Mouse (Mus musculus) urinary bladder, adult 2 months (tissue): Measurements from ENCODE around the gene Aunip. TPM values are rescaled to one million over a fixed set of nuclear protein-coding genes. Genes with fewer than 3 reads are reported as not detected.

Source experiments
- DNase-seq: peaks from one replicate; pipeline ENCODE4 v3.0.0; 2022; ENCODE audit warnings: low spot score
- polyA plus RNA-seq: library from polyadenylated mRNA; depleted of rRNA; stranded (reverse); fragments of >200 nt; gene quantifications from 2 replicates; pipeline ENCODE4 v1.2.3, GENCODE M21; 2012; rRNA removed

The Aunip gene
- polyA plus RNA-seq, 1 experiment = 0.72 TPM

DNA sequence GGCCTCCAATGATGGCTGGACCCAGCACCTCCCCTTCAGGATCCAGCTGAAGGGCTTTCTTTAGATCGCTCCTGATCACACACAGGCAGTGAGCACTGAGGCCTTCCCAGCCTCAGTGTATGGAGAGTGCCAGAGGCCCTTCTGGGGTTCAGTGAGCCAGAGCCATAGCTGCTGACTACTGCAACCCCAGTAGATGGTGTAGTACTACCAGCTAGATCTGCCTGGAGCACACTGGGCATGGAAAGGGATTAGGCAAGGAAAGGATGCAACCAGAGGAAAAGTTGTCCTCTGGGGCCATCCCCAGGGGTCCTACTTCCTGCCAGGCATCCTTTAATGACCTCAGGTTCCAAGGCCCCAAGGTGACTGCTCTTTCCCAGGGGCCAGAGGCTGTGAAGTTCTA lies 42.8 kb downstream of the Aunip start:
- DNase-seq = no peak

DNA sequence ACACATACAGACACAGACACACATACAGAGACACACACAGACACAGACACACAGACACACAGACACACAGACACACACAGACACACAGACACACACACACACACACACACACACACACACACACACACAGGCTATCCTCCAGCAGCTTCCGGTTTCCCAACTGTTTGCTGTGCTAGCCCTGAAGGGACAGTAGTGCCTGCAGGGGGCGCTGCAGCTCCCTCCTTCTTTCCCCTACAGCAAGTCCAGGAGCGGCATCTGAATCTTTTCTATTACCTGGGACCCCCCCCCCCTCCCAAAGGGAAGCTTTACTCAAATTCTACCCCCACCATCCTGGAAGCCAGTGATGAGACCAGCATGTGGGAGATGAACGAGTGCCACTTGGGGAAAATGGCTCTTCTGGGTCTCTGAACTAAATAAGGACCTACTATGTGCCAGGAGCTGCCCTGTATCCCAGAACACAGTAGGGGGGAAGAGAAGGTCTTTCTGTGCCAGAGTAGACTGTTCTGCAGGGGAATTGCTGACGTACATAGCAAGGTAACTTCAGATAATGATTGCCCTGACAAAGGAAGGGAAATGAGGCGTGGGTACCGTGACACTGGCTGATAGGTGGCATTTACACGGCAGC lies 45.3 kb downstream of the Aunip start:
- no peak for DNase-seq

DNA sequence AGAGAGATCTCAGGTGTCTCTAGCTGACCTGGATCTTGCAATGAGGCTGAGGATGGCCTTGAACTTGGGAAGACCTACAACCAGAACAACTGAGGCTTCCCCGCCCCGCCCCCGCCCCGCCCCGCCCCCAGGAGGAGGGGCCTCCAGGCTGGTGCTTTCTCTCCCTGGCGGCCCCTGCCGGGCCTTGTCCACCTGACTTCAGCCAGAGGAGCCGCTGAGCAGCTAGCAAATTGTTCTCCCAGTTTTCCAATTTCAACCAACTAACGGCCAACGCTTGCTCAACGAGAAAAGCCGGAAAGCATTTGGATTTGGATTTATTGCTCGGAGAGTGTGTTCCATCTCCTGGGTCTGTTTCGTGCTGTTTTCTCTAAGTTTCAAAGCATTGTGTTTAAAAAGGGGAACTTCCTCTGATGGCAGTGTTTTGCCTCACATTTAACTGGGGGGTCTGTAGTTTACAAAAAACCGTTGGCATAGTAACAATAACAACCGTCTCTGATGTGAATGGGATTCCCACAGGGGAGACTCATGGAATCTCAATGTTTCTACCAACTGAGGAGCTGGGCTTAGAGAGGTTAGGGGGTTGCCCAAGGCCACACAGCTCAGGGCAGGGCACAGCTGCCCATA lies 46.9 kb downstream of the Aunip start:
- no peak for DNase-seq

DNA sequence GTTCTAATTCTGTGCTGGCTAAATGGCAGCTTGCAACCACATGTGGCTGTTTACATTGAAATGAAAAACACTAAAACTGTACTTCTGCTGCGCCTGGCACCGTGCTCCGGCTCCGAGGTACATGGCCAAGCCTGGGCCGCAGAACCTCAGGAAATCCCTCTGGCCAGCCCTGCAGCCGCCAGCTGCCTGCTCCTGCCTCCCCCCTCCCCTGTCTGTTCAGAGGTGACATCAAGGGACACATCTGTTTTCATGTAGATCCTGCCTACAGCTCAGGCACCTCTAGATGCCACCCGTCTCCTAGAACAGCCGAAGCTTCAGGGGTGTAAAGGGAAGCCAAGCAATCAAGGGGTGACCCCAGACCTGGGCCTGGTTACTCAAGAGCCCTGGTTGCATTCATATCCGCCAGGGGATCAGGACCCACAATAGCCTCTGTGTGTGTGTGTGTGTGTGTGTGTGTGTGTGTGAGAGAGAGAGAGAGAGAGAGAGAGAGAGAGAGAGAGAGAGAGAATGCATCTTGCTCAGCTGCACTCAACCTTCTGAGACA lies 47.8 kb downstream of the Aunip start:
- DNase-seq = no peak

DNA sequence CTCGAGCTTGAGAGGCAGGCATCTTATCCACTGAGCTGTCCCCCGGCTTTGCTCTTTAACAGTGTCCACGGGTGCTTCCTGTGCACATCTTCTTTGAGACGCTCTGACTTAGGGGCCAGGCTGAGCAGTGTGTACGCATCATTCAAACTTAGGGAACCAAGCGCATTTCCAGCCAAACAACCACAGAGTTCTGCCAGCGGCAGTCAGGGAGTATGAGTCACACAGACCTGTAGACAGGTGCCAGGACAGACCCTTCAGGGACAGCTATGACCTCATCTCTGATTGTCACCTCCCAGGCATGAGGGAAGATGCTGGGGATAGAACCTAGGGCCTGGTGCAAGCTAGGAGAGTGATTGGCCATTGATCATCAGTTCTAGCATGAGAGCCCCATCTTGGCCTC lies 48.4 kb downstream of the Aunip start:
- no peak for DNase-seq

DNA sequence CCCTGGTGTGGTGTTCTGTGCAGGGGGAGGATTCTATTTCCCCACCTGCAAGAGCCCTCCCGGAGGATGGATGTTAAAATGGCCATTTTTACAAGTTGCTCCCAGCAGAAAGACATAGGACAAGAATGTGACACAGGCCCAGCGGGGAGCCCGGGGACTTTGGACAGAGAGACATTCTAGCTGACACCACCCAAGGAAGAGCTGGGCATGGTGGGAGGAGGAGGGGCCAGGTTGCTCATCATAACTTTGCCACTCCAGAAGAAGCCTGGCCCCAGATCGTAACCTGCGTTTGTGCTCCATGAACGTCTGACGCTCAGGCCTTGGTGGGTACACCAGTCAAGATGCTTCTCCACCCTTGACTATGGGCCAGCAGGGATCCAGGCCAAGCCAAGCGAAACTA lies 49.9 kb downstream of the Aunip start:
- no peak for DNase-seq

DNA sequence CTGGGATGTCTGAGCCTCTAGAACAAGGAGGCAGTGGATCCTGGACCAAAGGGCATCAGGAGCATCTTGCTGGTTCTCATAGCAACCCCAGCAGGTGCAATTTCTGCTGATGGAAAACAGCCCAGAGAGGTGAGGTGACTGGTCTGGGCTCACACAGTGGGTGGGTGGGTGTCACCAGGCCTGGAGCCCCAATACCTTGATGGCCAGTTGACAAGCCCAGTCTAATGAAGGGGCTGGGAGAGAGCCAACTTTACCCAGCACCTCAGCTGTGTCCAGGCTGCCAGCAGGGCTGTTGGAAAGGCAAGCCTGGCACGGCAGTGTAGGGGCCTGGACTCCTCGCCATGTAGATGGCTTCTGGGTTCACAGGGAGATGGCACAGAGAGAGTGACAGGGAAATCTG lies 51.2 kb downstream of the Aunip start:
- no peak for DNase-seq

DNA sequence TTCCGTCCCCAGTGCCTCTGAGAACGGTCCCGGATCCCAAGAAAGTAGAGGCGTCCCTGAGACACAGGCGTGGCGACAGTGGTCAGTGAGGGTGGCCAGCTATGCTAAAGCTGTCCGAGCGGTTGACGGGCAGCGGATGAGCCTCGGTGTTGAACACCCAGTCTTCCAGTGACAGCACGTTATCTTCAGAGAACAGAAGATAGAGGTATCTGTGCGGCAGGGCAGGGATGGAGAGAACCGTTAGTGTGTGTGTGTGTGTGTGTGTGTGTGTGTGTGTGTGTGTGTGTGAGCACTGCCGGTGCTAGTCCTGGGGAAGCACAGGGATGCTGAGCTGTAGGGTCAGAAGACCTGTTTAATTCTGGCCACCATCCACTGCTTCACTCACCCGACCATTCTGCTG lies 52.8 kb downstream of the Aunip start:
- DNase-seq = no peak

DNA sequence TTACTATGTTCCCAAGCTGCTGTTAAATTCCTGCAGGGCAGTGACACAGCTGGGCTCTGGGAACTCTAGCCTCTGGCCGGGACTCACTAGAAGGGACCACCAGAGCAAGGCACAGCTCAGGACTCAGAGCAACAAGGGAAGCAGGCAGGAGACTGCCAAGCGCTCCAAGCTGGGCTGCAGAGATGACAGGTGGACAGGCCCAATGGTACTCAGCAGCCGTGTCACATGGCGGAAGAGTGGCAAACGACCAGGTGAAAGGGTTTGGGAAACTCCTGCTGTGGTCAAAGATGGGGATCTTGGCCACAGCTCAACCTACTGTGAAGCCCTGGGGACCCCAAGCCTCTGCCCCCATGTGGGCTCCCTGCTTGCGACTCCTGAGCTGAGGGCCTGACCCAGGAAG lies 53.3 kb downstream of the Aunip start:
- DNase-seq = no peak

DNA sequence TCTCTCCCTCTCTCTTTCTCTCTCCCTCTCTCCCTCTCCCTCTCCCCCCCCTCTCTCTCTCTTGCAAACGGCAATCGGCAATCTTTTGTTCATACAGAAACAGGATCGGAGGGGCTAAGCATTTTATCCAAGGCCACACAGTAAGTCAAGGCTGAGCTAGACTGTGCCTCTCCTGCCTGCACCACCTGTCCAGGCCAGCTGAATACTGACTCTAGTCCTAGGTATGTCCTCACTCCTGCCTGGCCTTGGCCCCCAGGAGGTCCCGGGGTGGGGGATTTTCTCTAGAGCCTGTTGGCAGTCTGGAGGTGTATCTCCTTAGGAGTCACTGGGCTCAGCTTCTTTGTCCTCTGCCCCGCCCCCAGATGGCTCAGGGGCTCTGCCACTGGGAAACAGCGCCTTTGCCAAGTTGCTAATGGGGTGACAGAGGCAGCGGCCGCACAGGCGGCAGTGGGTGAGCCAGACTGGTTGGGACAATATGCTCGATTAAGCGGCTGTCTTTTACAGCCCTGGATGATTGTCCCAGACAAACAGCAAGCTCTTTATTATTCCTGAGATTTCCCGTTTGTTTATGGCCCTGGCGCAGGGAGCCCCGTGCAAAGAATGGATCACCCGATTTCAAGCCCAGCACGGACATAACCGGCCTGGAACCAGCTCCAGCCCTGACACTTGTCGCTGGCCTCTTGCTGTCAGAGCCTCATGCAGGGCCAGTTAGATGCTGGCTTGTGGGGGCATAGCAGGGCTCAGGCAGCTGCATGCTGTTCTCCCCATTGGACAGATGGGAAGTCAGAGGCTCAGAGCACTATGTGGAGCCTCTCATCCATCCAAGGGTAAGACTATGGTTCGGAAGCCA lies 56.8 kb downstream of the Aunip start:
- DNase-seq = no peak

DNA sequence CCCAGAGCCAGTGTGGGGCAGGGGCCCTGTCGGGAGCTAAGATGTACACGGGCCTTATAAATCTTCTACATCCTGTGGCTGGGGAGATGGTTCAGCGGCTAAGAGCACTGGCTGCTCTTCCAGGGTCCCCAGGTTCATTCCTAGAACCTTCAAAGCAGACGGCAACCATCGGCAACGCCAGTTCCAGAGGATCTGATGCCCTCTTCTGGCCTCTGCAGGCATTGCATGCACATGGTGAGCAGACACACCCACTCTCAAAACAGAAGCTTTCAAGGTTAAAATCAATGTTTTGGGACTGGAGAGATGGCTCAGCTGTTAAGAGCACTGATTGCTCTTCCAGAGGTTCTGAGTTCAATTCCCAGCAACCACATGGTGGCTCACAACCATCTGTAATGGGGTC lies 58.4 kb downstream of the Aunip start:
- DNase-seq = no peak

DNA sequence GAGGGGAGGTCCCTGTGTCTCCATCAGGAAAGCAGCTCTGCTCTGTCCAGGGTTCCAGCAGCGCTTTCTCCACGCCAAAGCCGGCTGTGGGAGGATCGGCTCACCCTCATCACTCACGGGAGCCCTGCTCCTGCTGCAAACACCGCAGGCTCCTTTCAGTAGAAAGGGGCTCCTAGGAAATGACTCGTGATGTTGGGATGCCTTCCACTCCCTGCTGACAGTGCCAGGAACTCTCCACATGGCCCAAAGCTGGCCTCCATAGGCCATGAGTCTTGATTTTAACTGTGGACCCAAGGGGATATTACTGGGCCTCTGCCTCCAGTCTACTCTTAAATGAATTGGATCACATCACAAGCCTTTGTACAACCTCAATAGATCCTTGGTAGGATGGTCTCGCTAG lies 59.0 kb downstream of the Aunip start:
- DNase-seq = no peak

DNA sequence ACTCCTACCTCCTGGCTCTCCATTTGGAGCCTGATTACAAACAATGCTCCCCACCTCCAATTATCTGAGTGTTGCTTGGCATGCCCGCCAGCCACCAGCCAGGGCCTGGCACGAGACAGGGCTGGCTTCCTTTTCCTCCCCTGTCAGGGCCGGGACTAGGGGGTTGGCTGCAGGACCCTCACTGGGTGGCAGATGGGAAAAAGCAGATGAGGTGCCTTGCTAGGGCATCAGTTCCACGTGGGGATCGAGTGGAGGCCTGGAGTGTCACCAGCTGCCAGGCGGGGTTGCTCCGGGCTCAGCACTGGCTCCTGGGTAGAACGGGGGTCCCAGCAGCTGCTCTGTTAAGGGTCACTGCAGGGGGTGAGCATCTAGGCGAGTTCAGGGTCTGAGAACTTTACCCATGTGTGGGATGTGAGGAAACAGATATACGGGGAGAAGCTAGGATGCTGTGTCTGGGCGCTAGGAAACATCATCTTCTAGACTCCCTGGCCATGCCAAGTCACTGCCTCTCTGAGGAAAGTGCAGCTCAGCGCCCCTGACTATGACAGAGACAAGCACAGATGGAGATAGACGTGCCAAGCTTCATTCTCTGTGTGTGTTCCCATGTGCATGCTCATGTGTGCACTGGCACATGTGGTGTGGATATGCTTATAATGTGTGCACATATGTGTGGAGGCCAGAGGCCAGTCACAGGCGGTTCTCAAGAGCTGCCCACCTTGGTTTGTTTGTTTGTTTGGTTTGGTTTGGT lies 60.1 kb downstream of the Aunip start:
- DNase-seq = no peak

DNA sequence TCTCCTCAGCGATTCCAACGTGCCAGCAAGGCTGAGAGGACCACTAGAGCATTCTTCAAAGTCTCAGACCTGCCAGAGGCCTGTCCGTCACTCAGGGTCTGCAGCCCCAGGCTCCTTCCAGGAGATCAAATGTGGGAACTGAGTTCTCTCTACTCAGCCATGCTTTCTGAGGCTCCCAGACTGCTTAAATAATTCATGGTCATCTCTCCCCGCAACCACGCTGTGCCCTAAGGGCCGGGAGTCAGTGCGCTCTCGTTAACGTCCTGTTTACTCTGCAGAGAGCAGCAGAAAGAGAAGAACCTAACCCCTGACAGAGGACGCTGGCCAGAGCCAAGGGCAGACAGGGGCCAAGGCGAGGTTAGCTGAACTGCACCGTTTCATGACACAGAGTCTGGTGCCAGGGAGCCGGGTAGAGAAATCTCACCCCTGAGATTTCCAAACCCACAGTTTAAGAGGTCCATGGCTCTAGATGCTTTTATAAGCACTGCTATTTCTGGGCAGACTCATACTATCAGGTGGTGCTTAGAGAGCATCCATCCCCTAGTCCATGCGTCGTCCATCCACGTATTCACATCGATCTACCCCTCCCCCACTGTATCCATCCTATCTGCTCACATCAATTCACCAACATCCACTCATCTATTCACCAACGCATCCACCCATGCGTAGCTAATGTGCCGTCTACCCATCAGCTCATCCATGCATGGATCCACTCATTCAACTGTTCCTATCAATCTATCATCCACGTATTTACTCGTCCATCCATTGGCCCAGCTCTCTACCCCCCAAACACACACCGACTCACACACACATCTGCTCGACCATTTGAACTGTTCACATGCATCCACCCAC lies 61.9 kb downstream of the Aunip start:
- no peak for DNase-seq

Other genes with a start within 250 kb of the Aunip start
- 5.8 and 7.5 TPM in 2 replicates for gene Pdik1l, start 223.1 kb upstream of the Aunip start, polyA plus RNA-seq
- gene Trim63, start 195.9 kb upstream of the Aunip start, polyA plus RNA-seq = 0.04 and 0.12 TPM in 2 replicates
- gene Slc30a2, start 167.8 kb upstream of the Aunip start, polyA plus RNA-seq = 0.06 and 0.08 TPM in 2 replicates
- gene Extl1, start 127.1 kb upstream of the Aunip start, polyA plus RNA-seq = 9.8 and 10.9 TPM in 2 replicates
- gene Pafah2, start 114.7 kb upstream of the Aunip start, polyA plus RNA-seq = 37.9 and 39.9 TPM in 2 replicates
- 67.0 and 104 TPM in 2 replicates for gene Stmn1, start 42.7 kb upstream of the Aunip start, polyA plus RNA-seq
- gene Paqr7, start 14.3 kb upstream of the Aunip start, polyA plus RNA-seq = 40.0 and 42.7 TPM in 2 replicates
- 153 and 165 TPM in 2 replicates for gene Mtfr1l, start 24.4 kb downstream of the Aunip start, polyA plus RNA-seq
- 25.8 and 33.1 TPM in 2 replicates for gene Selenon, start 41.2 kb downstream of the Aunip start, polyA plus RNA-seq
- 7.3 and 12.7 TPM in 2 replicates for gene Man1c1, start 193.3 kb downstream of the Aunip start, polyA plus RNA-seq